Mouse (Mus musculus): ENCODE measurements around the gene Itga9.

DNA sequence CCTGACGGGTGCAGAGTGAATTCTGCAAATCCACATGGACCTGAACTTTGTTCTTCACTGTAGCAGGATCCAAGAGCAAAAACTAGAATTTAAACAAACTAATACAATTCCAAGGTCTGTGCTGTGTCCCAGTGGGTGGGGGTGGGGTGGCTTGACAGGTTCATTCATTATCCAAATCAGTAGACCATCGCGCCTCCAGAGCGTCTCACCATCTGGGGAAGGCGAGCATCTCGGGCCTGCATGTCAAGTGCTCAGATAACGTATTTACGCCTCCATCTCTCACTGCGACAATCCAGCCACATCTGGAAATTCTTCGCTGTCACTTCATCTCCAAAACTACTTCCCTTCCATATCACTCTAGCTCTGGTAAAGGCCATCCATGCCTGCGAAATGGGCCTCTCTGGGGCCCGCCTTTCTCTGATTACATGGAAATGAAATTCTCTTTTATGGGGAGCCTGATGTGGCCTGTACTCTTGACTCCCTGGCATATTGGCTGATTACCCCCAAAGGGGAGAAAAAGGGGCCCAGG, 254.2 kb downstream of the Itga9 start:
- TF ChIP-seq POLR2A (IDR thresholded peaks at IDR 0.05; ENCODE audit: extremely low read depth, insufficient read depth, low read length) (no peak), CTCF (IDR thresholded peaks at IDR 0.05; ENCODE audit: low read depth, low read length) (no peak)

Measured in liver, adult 2 months (tissue).